Mouse (Mus musculus) left cerebral cortex, adult 11 months (tissue): ENCODE results near the gene Gm4884.
"Not testable (repeated sequence)": the region's sequence is repeated elsewhere in the genome, so short reads cannot be mapped to it uniquely, and the experiment has no call there.

Experiments
- DNase-seq: peaks from one replicate; pipeline ENCODE4 v3.0.0; 2022; ENCODE audit warnings: low spot score

Gm4884 gene

DNA sequence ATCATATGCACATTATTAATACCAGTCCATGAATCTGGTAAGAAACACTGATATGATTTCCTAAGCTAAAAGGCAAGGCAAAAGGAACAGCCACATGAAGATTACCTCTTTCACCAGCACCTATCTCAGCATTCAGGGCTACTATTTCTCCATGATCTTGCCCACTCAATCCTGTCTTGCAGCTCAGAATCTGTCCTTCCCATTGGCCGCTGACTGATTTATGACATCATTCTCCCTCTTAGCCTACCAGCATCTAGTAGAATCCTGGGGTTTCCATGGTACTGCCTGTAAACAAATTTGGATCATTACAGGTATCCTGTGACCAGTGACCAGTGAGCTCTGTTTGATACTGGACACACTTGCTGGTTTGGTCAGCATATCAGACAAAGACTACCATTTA, at the start of gene Gm4884:
Gene Gm4884, plus strand, starts transcription at position 301 of the 400 bp plus-strand sequence.
- not testable (repeated sequence) for DNase-seq

GRCm38 (mm10) chr7:40987243-40987642, 45.3 kb upstream of the Gm4884 start, which contains the start of gene 4930433I11Rik:
Gene 4930433I11Rik, plus strand, starts transcription at chr7:40987543.
- DNase-seq, result no peak

- DNase-seq, result not testable (repeated sequence)
Measured at GRCm38 (mm10) chr7:41044058-41044457, 11.5 kb downstream of the Gm4884 start.
